Mouse (Mus musculus) activated CD4-positive, CD25-positive, alpha-beta regulatory T cell (primary cell): ENCODE data around the gene Agbl2. TPM values are rescaled to one million over a fixed set of nuclear protein-coding genes. Genes with fewer than 3 reads are reported as not detected.

Experiments
- polyA plus RNA-seq, 2 experiments: library from polyadenylated mRNA; unstranded; fragments of 100-300 nt; shearing (Covaris generic); gene quantifications; one replicate each; pipeline ENCODE4 v1.2.1; 2017

Gene Agbl2
- under 1 TPM in 1 of 2 experiments, not detected in 1; 0.05 TPM for polyA plus RNA-seq

DNA sequence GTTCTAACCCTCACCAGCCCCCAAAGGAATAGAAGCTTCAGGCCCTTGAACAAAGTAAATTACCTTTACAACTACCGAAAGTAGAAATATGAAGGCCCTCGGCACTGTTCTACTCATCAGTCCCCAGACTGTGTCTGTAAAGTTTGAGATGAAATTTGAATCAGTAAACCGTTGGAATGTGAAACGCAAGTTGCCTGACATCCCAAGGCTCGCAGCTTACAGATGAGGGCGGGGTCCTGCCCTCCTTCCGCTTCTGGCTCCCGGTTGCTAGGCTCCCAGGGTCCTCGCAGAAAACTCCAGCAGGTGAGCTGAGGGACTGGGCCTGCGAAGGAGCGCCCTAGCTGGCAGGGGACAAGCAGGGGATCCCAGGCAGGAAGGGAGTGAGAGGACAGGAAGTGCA, at the start of gene Agbl2:
TSS of gene Agbl2 (plus strand) at position 270 of the 400 bp plus-strand sequence.

DNA sequence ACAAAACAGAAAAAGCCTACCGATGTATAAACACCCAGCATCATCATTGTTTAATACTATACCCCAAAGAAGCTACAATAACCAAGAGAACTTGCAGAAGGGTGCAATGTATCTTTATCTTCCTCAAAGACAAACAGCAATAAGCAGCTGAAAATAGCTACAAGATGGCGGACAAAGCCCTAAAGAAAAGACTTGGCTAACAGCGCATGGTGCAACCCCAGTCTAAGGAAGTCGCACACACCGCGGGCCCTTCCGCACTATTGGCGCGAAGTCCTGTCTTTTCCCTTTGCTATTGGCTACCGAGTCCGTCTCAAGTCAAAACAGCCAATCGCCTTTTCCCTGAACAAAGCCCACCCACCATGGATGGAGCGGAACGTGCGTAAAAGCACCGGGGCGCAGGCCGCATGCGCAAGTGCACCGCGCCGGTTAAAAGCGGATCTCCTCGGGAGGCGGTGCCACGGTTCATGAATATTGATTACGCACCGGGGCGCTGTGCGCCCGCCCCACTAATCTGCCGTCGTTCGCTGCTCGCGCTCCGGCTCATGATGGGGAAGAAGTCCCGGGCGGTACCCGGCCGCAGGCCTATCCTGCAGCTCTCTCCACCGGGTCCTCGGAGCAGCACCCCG, 37.4 kb upstream of the Agbl2 start, which contains the start of gene Fnbp4:
TSS of gene Fnbp4 (plus strand) at position 318 of the 626 bp plus-strand sequence.

DNA sequence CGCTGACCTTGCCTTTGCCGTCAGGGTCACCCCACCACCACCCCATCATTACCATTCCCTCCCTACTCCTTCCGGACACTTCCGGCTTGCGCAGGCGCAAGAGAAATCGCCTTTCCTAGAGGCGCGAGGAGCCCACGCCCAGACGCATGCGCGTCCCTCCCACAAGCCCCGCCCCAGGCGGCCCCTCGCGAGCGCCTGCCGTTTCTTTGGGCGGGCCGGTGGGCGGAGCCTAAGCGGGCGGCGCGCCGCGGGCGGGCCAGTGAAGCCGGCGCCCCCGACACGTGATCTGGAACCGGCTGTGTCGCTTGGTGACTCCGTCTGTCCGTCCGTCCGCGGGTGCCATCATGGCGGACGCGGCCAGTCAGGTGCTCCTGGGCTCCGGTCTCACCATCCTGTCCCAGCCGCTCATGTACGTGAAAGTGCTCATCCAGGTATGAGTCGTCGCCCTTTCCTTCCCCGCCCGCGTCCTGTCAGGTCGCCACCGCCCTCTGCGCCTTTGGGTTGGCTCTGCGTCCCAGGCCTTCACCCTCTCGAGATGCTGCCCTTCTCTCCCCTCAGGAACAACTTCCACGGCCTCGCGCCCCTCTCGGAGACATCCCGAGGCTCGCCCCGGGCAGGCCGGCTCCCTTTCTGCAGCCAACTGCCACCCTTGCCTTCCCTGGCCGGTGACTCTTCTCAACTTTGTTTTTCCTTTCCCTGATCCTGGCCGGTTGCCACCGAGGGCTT, 64.6 kb downstream of the Agbl2 start, which contains the start of gene Mtch2:
TSS of gene Mtch2 (plus strand) at position 201 of the 726 bp plus-strand sequence.

Other genes with a start within 250 kb of the Agbl2 start
- 10 to 100 TPM in 1 of 2 experiments, 1 to 10 TPM in 1; 2.5 to 13.0 TPM for gene Ptprj, start 202.1 kb upstream of the Agbl2 start, polyA plus RNA-seq
- gene Nup160, start 105.5 kb upstream of the Agbl2 start, polyA plus RNA-seq, result 10 to 100 TPM; 23.6 to 36.4 TPM
- gene Fnbp4, start 37.4 kb upstream of the Agbl2 start, polyA plus RNA-seq, result 100 to 1,000 TPM; 168 to 202 TPM
- 100 to 1,000 TPM; 133 to 138 TPM for gene Mtch2, start 64.4 kb downstream of the Agbl2 start, polyA plus RNA-seq
- gene C1qtnf4, start 103.1 kb downstream of the Agbl2 start, polyA plus RNA-seq, result 1 to 10 TPM; 3.7 to 6.9 TPM
- gene Kbtbd4, start 122.0 kb downstream of the Agbl2 start, polyA plus RNA-seq, result 10 to 100 TPM; 37.8 to 42.8 TPM
- gene Ndufs3, start 122.1 kb downstream of the Agbl2 start, polyA plus RNA-seq, result 100 to 1,000 TPM; 140 to 182 TPM
- gene Celf1, start 157.7 kb downstream of the Agbl2 start, polyA plus RNA-seq, result 100 to 1,000 TPM in 1 of 2 experiments, 10 to 100 TPM in 1; 91.9 to 107 TPM